Mouse (Mus musculus) right cerebral cortex, postnatal 25 days (tissue): Measurements from ENCODE around the gene Lrrc8b.
A peak's percentile ranks its signal among the peaks of the same experiment; 100 is the strongest.

Experiments used
- DNase-seq: peaks from one replicate; pipeline ENCODE4 v3.0.0; 2022

Lrrc8b gene

GRCm38 (mm10) chr5:105484891-105485290 is 69.3 kb downstream of the Lrrc8b start:
- DNase-seq: no peak

GRCm38 (mm10) chr5:105490211-105490610 is 74.6 kb downstream of the Lrrc8b start:
- no peak for DNase-seq

- DNase-seq: no peak
These were observed 75.8 kb downstream of the Lrrc8b start for GRCm38 (mm10) chr5:105491389-105491788.

DNA sequence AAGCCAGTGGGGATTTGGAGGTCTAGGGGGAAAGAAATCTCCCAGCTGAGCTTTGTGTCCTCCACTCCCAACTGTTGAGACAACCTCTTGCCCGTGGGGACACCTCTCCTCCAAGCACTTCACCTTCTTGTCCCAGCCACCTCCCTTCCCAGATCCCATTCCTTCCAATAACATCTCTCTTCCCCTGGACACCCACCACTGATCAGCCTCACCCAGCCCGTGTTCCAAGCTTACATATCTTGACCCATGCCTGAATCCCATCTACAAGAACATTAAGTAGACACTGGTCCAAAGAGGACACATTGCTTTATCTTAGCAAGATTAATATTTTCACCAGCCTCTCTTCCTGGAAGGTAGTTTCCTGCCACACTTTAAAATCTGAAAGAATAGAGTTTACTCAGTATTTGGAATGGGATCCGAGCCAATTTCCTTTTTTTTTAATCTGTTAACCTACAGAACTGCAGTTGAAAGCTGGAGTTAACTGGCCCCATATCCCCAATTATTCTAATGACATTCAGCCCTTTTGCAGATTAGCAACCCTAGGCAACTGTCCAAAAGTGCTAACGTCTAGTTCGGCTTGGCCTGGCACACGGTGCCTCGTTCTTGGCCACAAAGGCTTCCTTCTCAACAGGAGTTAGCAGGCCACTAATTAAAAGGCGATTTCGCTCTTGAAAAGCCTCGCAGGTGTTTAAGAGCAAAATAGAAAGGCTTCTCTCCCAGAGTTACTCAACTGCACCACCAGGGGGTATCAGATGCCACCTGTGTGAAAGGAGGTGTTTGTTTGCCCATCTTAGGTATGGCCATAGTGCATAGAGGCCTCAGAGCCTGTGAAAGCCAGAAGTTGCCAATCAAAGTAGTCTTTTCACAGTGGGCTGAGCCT is 77.0 kb downstream of the Lrrc8b start:
- no peak for DNase-seq

GRCm38 (mm10) chr5:105493377-105493776 is 77.8 kb downstream of the Lrrc8b start:
- DNase-seq: no peak

DNA sequence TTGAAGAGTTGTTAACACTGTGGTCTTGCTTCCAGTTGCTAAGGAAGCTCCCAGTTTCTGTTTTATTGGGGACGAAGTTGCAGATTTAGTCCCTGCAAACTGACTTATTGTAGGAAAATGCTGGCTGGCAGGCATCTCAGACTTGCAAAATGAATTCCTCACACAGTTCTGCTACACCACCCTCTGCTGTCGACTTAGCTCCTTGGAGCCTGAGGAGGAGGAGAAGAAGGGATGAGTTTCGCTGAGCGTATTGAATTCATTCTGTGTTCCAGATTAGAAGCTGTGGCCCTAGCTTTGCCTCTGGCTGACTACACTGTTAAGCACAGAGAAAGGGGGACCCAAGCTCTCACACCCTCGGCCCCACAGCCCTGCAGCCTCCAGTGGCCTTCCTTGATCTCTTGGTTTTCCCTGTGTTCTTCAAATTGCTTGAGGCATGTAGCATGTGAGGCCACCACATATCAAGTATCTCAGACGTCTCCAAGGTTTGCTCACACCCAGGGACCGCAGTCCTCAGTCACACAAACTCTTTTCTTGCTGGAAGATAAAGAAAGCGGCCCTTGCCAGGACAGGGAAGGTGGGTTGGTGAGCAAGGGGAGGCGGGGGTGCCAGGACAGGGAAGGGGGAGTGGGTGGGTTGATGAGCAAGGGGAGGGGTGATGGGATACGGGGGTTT is 78.8 kb downstream of the Lrrc8b start:
- DNase-seq: no peak

GRCm38 (mm10) chr5:105494918-105495901 is 79.6 kb downstream of the Lrrc8b start:
- no peak for DNase-seq

DNA sequence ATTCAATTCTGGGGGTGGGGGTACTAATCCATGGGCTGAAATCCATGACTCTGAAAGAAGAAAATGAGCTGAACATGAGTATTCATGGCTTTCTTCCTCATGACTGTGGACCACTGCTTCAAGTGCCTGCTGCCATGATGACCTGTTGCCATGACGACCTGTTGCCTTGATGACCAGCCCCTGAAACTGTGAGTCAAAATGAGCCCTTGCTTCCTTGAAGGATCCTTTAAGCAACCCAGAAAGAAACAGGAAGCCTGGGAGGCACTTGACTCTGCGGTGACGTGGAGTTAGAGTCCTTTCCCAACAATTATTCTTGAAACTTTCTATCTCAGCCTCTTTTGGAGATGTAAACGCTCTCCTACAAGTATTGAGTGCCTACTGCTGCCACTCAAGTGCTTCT is 80.6 kb downstream of the Lrrc8b start:
- DNase-seq: no peak

DNA sequence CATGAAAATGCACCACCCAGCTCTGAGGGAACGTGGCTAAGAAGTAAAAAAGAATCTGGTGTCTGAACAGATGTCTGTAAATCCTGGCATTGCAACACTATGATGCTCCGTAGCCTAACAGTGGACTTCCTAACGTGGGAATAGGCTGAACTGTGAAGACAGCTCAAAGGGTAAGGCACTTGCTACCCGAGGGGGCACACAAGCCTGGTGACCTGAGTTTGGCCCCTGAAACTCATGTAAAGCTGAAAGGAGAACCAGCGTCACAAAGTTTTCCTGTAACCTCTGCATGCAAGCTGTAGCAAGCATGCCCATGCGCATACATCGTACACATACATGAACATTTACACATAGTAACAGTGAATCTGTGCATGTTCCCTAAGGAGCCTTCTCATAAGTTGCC is 81.0 kb downstream of the Lrrc8b start:
- DNase-seq: no peak

DNA sequence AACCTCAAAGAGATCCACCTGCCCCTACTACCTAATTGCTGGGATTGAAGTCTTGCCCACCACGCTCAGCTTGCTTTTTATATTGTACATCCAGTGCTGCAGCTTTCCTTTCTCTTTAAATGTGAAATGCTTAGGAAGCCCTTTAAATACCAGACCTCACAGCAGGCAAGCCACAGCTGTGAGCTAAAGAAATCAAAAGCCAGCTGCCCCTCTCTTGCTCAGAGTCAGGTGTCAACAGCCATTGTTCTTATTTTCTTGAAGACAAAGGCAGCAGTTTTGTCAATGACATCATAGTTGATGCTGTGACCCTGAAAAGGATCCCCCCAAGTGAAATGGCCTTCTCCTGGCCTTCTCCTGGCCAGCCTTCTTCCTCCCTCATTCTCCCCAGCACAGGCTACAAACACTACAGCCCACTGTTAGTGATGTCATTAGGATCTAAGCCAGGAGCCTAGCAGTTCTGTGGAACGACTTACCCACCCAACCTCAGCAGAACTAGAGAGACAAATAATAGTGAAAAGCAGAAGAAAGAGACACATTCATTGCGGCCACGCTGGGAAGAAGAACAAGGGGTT is 82.9 kb downstream of the Lrrc8b start:
- no peak for DNase-seq

GRCm38 (mm10) chr5:105499396-105499795 is 83.8 kb downstream of the Lrrc8b start:
- DNase-seq: no peak

DNA sequence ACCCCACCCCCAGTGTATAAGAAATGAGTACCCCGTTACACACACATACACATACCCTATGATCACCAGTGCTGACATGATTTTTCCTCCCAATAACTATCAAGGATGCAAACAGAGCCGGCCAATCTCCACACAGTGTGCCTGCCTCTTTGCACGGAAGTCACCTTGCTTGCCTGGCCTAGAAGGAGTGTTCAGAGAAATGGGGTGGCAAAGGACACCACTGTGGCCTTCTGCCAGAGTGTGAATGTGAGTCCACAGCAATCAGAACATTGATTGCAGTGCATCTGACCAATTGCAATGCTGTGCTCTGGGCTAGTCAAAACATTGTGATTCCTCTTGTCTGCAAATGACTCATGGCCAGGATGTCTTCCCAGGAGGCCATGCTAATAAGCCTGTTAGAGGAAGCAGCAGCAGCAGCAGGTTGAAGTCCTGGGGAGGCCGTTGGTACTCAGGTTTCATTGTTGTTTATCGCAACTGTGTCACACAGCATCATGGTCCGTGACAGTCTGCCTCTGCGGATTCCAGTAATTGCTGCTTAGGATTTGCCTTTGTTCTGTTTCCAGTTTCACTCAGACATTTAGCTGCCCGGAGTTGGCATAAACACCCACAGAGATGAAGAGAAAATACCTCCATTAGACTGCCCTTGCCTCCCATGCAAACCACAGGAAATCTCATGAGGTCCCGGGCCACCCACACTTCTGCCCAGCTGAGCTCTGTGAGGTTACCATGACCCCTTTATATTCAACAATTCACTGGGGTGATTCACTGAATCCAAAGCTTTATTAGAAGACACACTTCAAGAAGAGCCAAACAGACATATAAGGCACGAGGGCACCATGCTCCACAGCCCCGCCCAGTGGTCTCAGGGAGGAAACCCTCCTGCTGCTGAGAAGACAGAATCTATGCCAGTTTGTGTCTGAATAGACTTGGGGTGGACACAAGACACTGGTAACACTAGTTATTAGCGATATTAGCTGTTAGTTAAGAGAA is 84.9 kb downstream of the Lrrc8b start:
- DNase-seq: no peak

DNA sequence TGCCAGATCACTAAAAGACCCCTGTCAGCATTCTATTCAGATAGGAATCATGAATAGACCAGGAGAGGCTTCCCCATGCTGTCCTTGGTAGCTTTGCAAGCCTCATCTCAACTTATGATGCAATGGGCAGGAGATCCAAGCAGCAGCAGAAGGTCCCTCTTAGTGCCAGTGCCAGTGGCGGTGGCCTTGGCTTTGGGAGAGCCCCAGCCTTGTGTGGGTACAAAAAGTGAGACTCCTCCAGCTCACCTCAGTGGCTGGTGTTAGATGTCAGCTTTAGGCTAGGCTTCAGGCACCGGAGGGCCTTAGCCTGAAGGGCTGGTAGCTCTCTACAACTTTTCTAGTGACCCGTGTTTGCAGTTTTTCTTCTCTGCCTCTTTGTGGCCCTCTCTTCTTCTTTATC is 85.6 kb downstream of the Lrrc8b start:
- no peak for DNase-seq

DNA sequence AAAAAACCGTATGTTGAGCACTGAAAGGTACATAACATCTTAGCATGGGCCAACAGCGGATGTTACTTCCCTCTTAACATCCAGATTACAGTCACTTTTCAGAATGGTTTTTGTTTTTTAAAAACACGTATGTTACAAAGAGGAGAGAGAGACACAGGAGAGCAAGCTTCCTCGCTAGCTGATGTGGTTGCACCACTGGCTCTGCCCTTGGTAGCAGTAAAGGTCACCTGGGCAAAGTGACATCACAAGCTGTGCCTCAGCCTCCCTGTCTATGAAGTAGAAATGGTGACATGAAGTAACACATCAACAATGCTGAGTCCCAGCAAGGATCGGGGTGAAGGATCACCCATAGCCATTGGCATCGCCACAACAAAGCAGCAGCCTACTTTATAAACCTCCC is 93.2 kb downstream of the Lrrc8b start:
- DNase-seq: no peak

DNA sequence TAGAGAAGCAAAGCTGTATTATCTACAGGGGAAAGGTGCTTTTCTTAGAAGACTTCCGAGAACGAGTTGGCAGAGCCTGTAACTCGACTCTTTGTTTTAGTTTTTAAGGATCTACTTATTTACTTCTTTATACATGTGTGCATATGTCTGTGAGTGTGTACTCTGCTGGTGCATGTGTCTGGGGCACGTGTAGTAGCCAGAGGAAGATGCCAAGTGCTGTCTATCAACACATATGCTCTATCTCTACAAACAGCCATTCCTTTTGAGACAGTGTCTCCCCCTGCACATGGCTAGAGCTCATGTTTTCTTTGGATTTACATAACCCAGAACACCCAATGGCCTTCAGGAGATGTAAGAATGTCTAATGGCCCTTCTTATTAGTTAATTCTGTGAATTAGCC is 96.7 kb downstream of the Lrrc8b start:
- DNase-seq: no peak

- DNase-seq: no peak
These were observed 100.0 kb downstream of the Lrrc8b start for GRCm38 (mm10) chr5:105515532-105515931.

GRCm38 (mm10) chr5:105516290-105516689 is 100.7 kb downstream of the Lrrc8b start:
- no peak for DNase-seq

DNA sequence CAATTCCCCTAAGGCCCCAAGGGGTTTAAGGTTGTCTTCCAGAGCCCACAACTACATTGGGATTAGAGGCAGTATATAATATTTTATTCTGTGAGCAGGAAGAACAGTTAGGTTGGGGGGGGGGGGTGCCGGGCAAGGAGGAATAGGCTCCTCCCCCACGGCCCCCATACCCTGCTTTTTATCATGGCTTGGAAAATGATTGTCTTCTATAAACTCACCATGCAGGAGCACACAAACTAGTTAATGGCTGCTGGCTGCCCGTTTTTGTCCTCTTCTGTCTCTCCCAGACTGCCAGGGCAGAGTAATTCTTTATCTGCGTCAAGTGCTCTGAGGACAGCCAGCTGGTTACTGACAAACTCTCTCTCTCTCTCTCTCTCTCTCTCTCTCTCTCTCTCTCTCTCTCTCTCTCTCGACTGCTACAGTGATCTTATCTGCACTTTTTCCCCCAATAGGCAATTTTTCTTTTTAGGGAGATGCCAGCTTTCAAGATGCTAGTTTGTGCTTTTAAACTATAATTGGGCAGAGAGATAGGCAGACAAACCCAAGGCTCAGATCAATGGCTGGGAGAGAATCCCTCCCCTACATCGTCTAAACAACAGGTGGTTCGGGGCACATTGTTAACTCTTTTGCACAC is 102.5 kb downstream of the Lrrc8b start:
- DNase-seq: no peak

- no peak for DNase-seq
These were observed 103.1 kb downstream of the Lrrc8b start for GRCm38 (mm10) chr5:105518626-105519095.

DNA sequence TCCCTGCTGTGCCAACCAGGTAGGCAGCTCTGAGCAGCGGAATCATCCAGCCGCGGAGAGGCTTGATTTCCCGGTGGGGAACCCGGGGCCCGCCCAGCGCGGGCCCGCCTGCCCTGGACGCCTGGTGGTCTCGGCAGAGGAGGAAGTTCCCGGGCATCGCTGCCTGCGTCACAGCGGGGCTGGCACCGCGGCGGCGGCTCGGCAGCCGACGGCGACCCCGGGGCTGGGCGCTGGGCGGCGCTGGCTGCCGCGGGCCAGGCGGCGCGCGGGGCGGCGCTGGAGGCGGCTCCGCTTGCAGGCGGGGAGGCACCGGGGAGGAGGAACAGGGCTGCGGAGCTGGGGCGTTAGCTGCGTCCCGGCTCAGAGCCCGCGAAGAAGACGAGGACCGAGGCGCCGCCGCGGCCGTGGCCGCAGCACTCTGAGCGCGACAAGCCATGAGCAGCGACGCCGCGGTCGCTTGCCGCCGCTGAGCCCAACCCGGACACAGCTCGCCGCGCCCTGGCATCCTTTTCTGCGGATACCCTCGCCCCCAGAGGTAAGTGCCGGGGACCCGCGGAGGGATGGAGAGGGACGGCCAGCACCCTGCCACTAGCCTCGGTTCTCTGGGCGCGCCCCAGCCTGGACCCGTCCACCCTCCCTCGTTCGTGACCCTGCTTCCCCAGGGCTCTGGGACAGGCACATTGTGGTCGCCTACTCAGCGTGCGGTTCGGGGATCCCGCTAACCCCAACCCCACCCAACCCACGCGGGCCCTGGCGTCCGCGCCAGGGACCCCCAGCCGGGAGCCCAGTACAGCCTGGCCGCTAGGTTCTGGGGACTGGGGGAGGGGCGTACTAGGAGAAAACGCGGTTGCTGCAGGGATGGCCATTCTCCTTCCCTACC is 103.8 kb downstream of the Lrrc8b start, which contains the start of gene Lrrc8c:
Gene Lrrc8c, plus strand, starts transcription at position 293 of the 880 bp plus-strand sequence.
- DNase-seq: peak; percentile 93
